Mouse (Mus musculus): ENCODE results near the gene H2-T22.
A peak's percentile ranks its signal among the peaks of the same experiment; 100 is the strongest.
"Not testable (repeated sequence)": the region's sequence is repeated elsewhere in the genome, so short reads cannot be mapped to it uniquely, and the experiment has no call there.

The H2-T22 gene

GRCm38 (mm10) chr17:36042610-36043169, at the start of gene H2-T22, which contains the start of gene Gm6034:
TSS of gene H2-T22 (minus strand) at chr17:36042747.
TSS of gene Gm6034 (plus strand) at chr17:36042961.
- peak; percentile 69 for DNase-seq

- DNase-seq = not testable (repeated sequence)
Measured at GRCm38 (mm10) chr17:36091933-36092332, 49.4 kb upstream of the H2-T22 start.

- DNase-seq = not testable (repeated sequence)
Measured at GRCm38 (mm10) chr17:36085976-36086375, 43.4 kb upstream of the H2-T22 start.

- DNase-seq = no peak
Measured at GRCm38 (mm10) chr17:36083870-36084451, 41.4 kb upstream of the H2-T22 start.

- DNase-seq = peak; percentile 46
Measured at GRCm38 (mm10) chr17:36083266-36083869, 40.8 kb upstream of the H2-T22 start.

GRCm38 (mm10) chr17:36082519-36083232, 40.1 kb upstream of the H2-T22 start:
- not testable (repeated sequence) for DNase-seq

- not testable (repeated sequence) for DNase-seq
Measured at GRCm38 (mm10) chr17:36081901-36082300, 39.4 kb upstream of the H2-T22 start.

- peak; percentile 81 for DNase-seq
Measured at GRCm38 (mm10) chr17:36060829-36061228, 18.3 kb upstream of the H2-T22 start.

GRCm38 (mm10) chr17:36058362-36058761, 15.8 kb upstream of the H2-T22 start, which contains the start of gene Gm11127:
TSS of gene Gm11127 (minus strand) at chr17:36058371.
- not testable (repeated sequence) for DNase-seq

GRCm38 (mm10) chr17:36057927-36058326, 15.4 kb upstream of the H2-T22 start:
- not testable (repeated sequence) for DNase-seq

GRCm38 (mm10) chr17:36043286-36043685, 739 bp upstream of the H2-T22 start:
- DNase-seq = no peak

GRCm38 (mm10) chr17:36042055-36042454, 492 bp downstream of the H2-T22 start:
- DNase-seq = not testable (repeated sequence)

- not testable (repeated sequence) for DNase-seq
Measured at GRCm38 (mm10) chr17:36040604-36041003, 1.9 kb downstream of the H2-T22 start.

- not testable (repeated sequence) for DNase-seq
Measured at GRCm38 (mm10) chr17:36036126-36036525, 6.4 kb downstream of the H2-T22 start.

- DNase-seq = peak; percentile 71
Measured at GRCm38 (mm10) chr17:36035010-36035638, 7.4 kb downstream of the H2-T22 start.

- DNase-seq = not testable (repeated sequence)
Measured at GRCm38 (mm10) chr17:36034524-36034923, 8.0 kb downstream of the H2-T22 start.

GRCm38 (mm10) chr17:36032351-36032875, 10.1 kb downstream of the H2-T22 start, which contains the start of gene H2-T23:
TSS of gene H2-T23 (minus strand) at chr17:36032855.
- peak; percentile 58 for DNase-seq

GRCm38 (mm10) chr17:36031583-36032331, 10.8 kb downstream of the H2-T22 start:
- DNase-seq = peak; percentile 28

- DNase-seq = not testable (repeated sequence)
Measured at GRCm38 (mm10) chr17:36030703-36031582, 11.6 kb downstream of the H2-T22 start.

GRCm38 (mm10) chr17:36030046-36030702, 12.4 kb downstream of the H2-T22 start:
- DNase-seq = peak; percentile 58

Data from liver (tissue).